Mouse (Mus musculus) left cerebral cortex, adult 2 months (tissue): ENCODE data around the gene Rnf126. TPM values are rescaled to one million over a fixed set of nuclear protein-coding genes. Genes with fewer than 3 reads are reported as not detected.

Experiments
- DNase-seq, 2 experiments: peaks; one replicate each; pipeline ENCODE4 v3.0.0; 2021 to 2022; ENCODE audit warnings: low spot score in 2 of 2, mixed read lengths in 1 of 2; ENCODE audit errors: extremely low spot score in 1 of 2
- H3K27ac ChIP-seq: fragments of 200-600 bp; 2 replicates; pipeline ENCODE4 v1.8.1; 2022
- H3K4me3 ChIP-seq: fragments of 200-600 bp; 2 replicates; pipeline ENCODE4 v1.8.1; 2022
- CTCF ChIP-seq: fragments of 200-600 bp; IDR thresholded peaks from 2 replicates; pipeline ENCODE4 v1.8.1; 2022; ENCODE audit warnings: antibody characterized with exemption, mild to moderate bottlenecking, moderate library complexity
- intact Hi-C: fragments of 180-260 bp; cut with DNase I; formaldehyde crosslinking; loops from one replicate; pipeline ENCODE4 v1.15.1; 2025
- total RNA-seq, 2 experiments: library from RNA; stranded (reverse); gene quantifications; 2 replicates each; pipeline ENCODE4 v1.2.3; 2021

Rnf126 gene
- total RNA-seq, 2 experiments from 2014 or later: 93.3 to 97.5 TPM

DNA sequence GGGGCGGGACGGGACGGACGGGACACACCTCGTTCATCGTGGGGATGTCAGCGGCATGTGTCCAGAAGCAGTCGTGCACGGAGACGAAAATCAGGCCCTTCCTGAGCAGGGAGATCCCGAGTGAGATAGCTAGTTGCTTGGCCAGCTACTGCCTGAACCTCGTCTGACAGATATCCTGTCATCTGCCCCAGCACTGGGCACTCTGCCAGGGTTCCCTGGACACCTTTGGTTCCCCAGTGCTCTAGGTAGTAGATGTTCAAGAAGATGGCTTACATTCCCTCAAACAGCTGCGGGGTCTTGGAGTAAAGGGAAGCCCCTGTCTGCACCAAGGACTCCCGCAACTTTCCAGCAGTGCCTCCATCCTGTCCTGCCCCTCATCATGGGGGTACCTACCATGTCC is 30.0 kb downstream of the Rnf126 start:
- DNase-seq: no peak
- Histone ChIP-seq H3K27ac (no peak overlapping the region), H3K4me3 (no peak overlapping the region)
- no peak for TF ChIP-seq CTCF
- intact Hi-C loops: no loop called here

DNA sequence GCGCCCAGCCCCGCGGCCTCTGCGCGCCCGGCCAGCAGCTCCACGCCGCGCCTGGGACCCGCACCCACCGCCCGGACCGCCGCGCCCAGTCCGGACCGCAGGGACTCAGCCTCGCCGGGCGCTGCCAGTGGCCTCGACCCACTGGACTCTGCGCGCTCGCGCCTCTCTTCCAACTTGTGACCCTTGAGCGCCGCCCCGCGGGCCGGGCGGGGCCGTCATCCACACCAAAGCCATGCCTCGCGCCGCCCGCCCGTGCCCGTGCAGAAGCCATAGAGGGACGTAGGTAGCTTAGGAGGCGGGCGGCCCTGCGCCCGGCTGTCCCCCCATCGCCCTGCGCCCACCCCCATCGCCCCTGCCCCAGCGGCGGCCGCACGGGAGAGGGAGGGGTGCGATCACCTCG is 31.4 kb downstream of the Rnf126 start:
- no peak overlapping the region for H3K27ac ChIP-seq
- intact Hi-C loops: no loop called here
- TF ChIP-seq CTCF: no peak
- no peak overlapping the region for H3K4me3 ChIP-seq
- DNase-seq: no peak

DNA sequence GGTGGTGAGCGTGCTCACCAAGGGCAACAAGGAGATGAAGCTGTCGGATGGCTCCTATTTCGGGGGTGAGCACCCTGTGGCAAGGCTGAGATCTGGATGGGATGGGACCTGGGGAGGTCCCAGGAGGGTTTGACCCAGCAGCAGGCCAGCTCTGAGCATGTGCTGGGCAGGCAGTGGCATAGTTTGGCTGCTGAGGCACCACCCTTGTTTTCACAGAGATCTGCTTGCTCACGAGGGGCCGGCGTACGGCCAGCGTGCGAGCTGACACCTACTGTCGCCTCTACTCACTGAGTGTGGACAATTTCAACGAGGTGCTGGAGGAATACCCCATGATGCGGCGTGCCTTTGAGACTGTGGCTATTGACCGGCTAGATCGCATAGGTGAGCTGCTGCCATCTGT is 32.9 kb downstream of the Rnf126 start:
- no peak overlapping the region for H3K4me3 ChIP-seq
- intact Hi-C loops: no loop called here
- DNase-seq: no peak
- no peak overlapping the region for H3K27ac ChIP-seq
- no peak for TF ChIP-seq CTCF

DNA sequence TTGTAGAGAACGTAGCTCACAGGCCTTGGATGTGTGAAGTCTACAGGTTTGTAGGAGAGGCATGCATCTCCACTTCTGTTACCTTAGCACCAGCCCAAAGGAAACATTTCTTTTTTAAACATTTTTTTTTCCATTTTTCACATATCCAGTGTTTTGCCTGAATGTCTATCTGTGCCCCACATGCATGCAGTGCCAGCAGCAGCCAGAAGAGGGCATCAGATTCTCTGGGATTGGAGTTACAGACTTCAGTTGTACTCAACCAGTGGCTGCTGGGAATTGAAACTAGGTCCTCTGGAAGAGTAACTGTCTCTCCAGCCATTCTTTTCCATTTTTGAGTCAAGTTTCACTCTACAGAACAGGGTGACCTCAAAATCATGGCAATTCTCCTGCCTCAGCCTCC is 34.3 kb downstream of the Rnf126 start:
- Histone ChIP-seq H3K4me3 (no peak overlapping the region), H3K27ac (no peak overlapping the region)
- intact Hi-C loops: no loop called here
- DNase-seq: no peak
- peak; percentile 71 for TF ChIP-seq CTCF

DNA sequence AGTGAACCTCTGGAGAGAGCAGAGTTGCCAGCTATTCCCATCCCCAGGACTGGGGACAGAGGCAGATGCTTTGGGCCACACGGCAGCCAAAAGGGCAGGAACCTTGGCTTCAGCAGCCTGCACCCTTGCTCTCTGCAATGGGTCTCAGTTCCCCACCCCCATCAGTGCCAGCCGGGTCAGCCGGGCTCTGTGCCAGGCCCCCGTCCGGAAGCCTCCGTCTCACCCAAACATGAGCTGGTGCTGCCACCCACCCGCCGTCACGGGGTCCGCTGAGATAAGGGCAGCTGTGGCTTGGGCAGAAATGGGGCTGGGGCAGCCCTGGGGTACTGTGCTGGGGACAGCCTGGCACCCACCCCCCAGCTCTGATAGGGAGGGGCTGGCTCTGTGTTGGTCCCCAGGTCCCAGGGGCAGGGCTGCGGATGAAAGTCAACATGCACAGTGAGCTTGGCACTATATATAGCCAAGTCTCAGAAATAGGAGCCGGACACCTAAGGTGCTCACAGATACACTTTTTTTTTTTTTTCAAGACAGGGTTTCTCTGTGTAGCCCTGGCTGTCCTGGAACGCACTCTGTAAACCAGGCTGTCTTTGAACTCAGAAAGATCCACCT is 37.3 kb downstream of the Rnf126 start:
- intact Hi-C loops: no loop called here
- no peak overlapping the region for H3K4me3 ChIP-seq
- H3K27ac ChIP-seq: peak overlapping the region; percentile 42; the same call in 1 of the 2 replicates
- peak in 1 of 2 experiments; percentile 59 for DNase-seq
- TF ChIP-seq CTCF: no peak

DNA sequence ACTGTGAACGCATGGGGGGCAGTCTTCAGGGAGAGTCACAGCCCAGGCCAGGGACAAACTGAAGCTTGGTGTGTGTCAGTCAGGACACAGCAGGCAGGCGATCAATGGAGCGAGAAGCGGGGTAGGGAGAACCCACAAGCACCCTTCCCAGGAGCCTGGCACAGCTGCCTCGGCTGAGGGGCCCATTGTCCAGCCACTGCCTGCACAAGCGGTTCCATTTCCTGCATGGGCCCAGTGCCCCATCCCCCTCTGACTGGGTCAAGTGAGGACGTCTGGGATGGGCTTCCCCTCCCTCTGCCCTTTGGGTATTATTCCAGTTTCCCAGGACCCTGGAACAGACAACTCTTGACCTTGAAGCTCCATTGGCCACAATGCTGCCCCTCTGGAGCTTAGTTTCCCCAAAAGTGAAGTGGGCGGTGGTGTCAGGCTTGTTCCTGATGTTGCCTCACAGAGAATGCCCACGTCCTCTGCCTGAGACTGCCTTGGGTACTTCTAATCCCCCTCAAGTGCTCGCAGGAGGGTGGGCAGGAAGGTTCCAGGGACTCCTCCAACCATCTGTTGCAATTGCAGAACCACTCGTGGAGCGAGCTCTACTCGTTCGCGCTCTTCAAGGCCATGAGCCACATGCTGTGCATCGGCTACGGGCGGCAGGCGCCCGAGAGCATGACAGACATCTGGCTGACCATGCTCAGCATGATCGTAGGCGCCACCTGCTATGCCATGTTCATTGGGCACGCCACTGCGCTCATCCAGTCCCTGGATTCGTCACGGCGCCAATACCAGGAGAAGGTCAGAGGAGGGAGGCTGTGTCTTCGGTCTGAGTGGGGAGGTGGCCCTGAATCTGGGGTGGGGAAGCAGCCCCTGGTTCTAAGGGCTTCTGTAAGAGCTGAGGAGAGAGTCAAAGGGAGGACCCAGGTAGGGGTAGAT is 38.2 kb downstream of the Rnf126 start:
- TF ChIP-seq CTCF: no peak
- H3K4me3 ChIP-seq: no peak overlapping the region
- intact Hi-C loops: no loop called here
- H3K27ac ChIP-seq: peak overlapping the region; percentile 37; the same call in 1 of the 2 replicates
- DNase-seq: no peak

DNA sequence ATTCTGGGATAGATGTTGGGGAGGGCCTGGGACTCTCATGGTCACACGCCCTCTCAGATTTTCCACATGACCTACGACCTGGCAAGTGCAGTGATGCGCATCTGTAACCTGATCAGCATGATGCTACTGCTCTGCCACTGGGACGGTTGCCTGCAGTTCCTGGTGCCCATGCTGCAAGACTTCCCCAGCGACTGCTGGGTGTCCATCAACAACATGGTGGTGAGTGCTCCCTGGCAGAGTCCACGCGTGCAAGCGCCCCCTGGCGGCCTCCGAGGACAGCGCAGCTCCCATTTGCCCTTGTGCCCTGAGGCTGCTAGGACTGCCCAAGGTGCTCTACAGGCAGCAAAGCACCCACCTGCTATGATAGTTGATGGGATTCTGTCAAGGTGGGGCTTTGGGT is 40.7 kb downstream of the Rnf126 start:
- TF ChIP-seq CTCF: peak; percentile 66
- intact Hi-C loops: no loop called here
- DNase-seq: no peak
- Histone ChIP-seq H3K4me3 (no peak overlapping the region), H3K27ac (no peak overlapping the region)

DNA sequence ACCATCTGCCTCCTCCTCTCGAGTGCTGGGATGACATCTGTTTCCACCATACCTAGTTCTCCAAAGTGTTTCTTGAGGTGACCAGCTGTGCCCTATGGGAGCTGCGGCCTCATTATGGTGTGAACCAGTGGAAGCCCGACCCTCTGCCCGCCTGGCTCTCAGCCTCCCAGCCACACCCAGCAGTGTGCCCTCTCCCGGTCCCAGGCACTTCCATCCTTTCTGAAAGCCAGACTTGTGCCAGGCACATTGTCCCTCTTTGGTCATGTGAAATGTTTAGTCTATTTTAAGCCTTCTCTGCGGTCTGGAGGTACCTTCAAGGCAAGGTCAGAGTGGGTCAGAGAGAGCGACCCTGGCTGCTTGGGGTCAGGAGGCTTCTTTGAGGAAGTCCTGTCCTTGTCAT is 43.1 kb downstream of the Rnf126 start:
- no peak for TF ChIP-seq CTCF
- H3K4me3 ChIP-seq: no peak overlapping the region
- H3K27ac ChIP-seq: no peak overlapping the region; the same call in 1 of the 2 replicates
- intact Hi-C loops: no loop called here
- DNase-seq: no peak

DNA sequence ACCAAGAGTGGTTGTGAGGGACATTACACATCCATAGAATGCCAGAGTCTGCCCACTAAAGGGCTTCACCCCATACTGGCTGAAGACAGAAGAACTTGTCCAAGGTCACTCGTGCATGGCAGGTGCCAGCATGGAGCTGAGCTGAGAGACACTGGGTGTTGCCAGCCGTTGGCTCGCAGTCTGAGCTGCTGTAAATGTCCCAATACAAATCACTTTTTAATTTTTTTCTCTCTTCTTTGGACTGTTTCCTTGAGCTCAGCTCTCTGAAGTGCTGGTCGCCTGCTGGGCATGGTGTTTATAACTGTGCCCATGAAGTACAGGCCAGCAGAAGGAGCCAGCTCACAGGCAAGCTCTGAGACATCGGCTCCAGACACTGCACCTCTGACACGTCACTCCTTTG is 43.7 kb downstream of the Rnf126 start:
- DNase-seq: no peak
- Histone ChIP-seq H3K27ac (peak overlapping the region; percentile 33), H3K4me3 (no peak overlapping the region)
- TF ChIP-seq CTCF: no peak
- intact Hi-C loops: no loop called here

DNA sequence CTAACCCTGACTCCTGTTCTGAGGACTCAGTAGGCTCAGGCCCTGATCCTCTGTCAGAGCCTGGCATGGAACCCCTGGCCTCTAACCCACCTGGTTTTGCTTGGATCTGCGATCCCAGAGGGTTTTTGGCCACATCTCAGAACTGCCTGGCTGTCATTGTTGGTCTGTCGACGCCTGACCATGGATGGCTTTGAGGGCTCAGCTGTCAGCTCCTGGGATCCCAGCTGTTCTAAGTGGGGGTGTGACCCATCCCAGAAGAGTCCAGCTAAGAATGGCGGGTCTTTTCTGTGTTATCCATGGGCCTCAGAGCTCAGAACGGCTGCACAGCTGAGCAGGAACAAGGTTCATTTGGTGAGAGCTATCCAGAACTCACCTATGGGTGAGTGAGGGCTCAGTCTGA is 45.7 kb downstream of the Rnf126 start:
- DNase-seq: no peak
- Histone ChIP-seq H3K27ac (no peak overlapping the region), H3K4me3 (no peak overlapping the region)
- intact Hi-C loops: no loop called here
- no peak for TF ChIP-seq CTCF

DNA sequence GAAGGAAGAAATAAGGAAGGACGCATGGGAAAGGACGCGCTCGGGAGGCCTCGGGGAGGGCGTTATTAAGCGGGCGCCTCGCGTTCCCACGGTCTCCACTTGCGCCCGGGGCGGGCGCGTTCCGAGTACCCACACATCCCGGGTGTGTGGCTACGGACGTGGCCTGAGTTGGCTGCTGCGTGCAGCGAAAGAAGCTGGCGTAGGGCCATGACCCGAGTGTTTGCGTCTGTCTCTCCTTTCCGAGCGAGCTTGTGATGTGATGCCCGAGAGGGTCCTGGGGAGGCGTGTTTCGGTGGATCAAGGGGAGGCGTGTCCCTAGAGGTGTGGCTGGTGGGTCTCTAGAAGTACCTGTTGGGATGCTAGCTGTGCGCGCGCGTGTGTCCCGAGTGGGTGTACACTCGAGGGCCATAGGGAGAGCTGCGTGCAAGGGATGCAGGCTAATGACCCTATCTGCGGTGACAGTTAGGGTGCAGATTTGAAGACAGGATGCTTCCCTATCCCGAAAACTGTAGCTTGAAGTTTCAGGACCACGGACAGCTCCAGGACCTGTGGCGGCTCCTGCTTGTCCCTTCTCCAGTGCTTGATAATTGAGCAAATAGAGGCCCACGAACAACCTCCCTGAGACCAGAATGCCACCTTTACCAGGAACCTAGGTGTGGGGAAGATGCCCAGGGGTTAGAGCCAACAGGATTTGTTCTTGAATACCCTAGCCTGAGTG is 49.0 kb downstream of the Rnf126 start:
- peak overlapping the region; percentile 84 for H3K4me3 ChIP-seq
- no peak for DNase-seq
- peak overlapping the region; percentile 47 for H3K27ac ChIP-seq
- TF ChIP-seq CTCF: no peak
- intact Hi-C loops: no loop called here

DNA sequence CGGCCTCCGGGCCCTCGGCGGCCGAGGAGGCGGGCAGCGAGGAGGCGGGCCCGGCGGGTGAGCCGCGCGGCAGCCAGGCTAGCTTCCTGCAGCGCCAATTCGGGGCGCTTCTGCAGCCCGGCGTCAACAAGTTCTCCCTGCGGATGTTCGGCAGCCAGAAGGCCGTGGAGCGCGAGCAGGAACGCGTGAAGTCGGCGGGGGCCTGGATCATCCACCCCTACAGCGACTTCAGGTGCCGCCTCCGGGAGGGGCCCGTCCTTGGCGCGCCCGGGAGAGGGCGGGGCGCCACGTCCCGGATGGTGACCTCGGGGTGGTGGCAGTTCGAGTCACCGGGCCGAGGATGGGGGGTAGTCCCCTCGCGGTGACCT is 49.8 kb downstream of the Rnf126 start:
- intact Hi-C loops: no loop called here
- peak; percentile 61 to 74 for DNase-seq
- TF ChIP-seq CTCF: no peak
- Histone ChIP-seq H3K4me3 (peak overlapping the region; percentile 84), H3K27ac (peak overlapping the region; percentile 47)
